Mouse (Mus musculus): ENCODE results near the gene 4430402I18Rik.

The 4430402I18Rik gene

GRCm38 (mm10) chr19:28969231-28969630 lies 1.6 kb upstream of the 4430402I18Rik start:
- DNase-seq (ENCODE audit: low read depth in 2 of 2, low spot score in 2 of 2) = no peak

GRCm38 (mm10) chr19:28968178-28968577 lies 578 bp upstream of the 4430402I18Rik start:
- DNase-seq (ENCODE audit: low read depth in 2 of 2, low spot score in 2 of 2) = no peak

- no peak for DNase-seq (ENCODE audit: low read depth in 2 of 2, low spot score in 2 of 2)
Measured at GRCm38 (mm10) chr19:28964552-28964903, 3.1 kb downstream of the 4430402I18Rik start.

GRCm38 (mm10) chr19:28963842-28964551 lies 3.6 kb downstream of the 4430402I18Rik start, which contains the start of gene Plpp6:
TSS of gene Plpp6 (plus strand) at chr19:28963953.
- peak; percentile 68 to 70 for DNase-seq (ENCODE audit: low read depth in 2 of 2, low spot score in 2 of 2)

GRCm38 (mm10) chr19:28963513-28963841 lies 4.1 kb downstream of the 4430402I18Rik start:
- no peak for DNase-seq (ENCODE audit: low read depth in 2 of 2, low spot score in 2 of 2)

GRCm38 (mm10) chr19:28963113-28963512 lies 4.5 kb downstream of the 4430402I18Rik start:
- DNase-seq (ENCODE audit: low read depth in 2 of 2, low spot score in 2 of 2) = no peak

- no peak for DNase-seq (ENCODE audit: low read depth in 2 of 2, low spot score in 2 of 2)
Measured at GRCm38 (mm10) chr19:28951251-28951650, 16.3 kb downstream of the 4430402I18Rik start.

- no peak for DNase-seq (ENCODE audit: low read depth in 2 of 2, low spot score in 2 of 2)
Measured at GRCm38 (mm10) chr19:28947311-28947710, 20.3 kb downstream of the 4430402I18Rik start.

- no peak for DNase-seq (ENCODE audit: low read depth in 2 of 2, low spot score in 2 of 2)
Measured at GRCm38 (mm10) chr19:28946782-28947181, 20.8 kb downstream of the 4430402I18Rik start.

GRCm38 (mm10) chr19:28941271-28941670 lies 26.3 kb downstream of the 4430402I18Rik start:
- DNase-seq (ENCODE audit: low read depth in 2 of 2, low spot score in 2 of 2) = no peak

GRCm38 (mm10) chr19:28940135-28940874 lies 27.3 kb downstream of the 4430402I18Rik start:
- no peak for DNase-seq (ENCODE audit: low read depth in 2 of 2, low spot score in 2 of 2)

- no peak for DNase-seq (ENCODE audit: low read depth in 2 of 2, low spot score in 2 of 2)
Measured at GRCm38 (mm10) chr19:28934897-28935296, 32.7 kb downstream of the 4430402I18Rik start.

GRCm38 (mm10) chr19:28929034-28929433 lies 38.6 kb downstream of the 4430402I18Rik start:
- DNase-seq (ENCODE audit: low read depth in 2 of 2, low spot score in 2 of 2) = no peak

- DNase-seq (ENCODE audit: low read depth in 2 of 2, low spot score in 2 of 2) = no peak
Measured at GRCm38 (mm10) chr19:28927396-28927795, 40.2 kb downstream of the 4430402I18Rik start.

GRCm38 (mm10) chr19:28926366-28926765 lies 41.2 kb downstream of the 4430402I18Rik start:
- no peak for DNase-seq (ENCODE audit: low read depth in 2 of 2, low spot score in 2 of 2)

GRCm38 (mm10) chr19:28917839-28918238 lies 49.8 kb downstream of the 4430402I18Rik start:
- no peak for DNase-seq (ENCODE audit: low read depth in 2 of 2, low spot score in 2 of 2)

GRCm38 (mm10) chr19:28916492-28916891 lies 51.1 kb downstream of the 4430402I18Rik start:
- DNase-seq (ENCODE audit: low read depth in 2 of 2, low spot score in 2 of 2) = no peak

GRCm38 (mm10) chr19:28915602-28916250 lies 51.9 kb downstream of the 4430402I18Rik start:
- DNase-seq (ENCODE audit: low read depth in 2 of 2, low spot score in 2 of 2) = no peak

GRCm38 (mm10) chr19:28914598-28914997 lies 53.0 kb downstream of the 4430402I18Rik start:
- DNase-seq (ENCODE audit: low read depth in 2 of 2, low spot score in 2 of 2) = no peak

GRCm38 (mm10) chr19:28908693-28909092 lies 58.9 kb downstream of the 4430402I18Rik start:
- DNase-seq (ENCODE audit: low read depth in 2 of 2, low spot score in 2 of 2) = no peak

GRCm38 (mm10) chr19:28908186-28908585 lies 59.4 kb downstream of the 4430402I18Rik start:
- no peak for DNase-seq (ENCODE audit: low read depth in 2 of 2, low spot score in 2 of 2)

- no peak for DNase-seq (ENCODE audit: low read depth in 2 of 2, low spot score in 2 of 2)
Measured at GRCm38 (mm10) chr19:28903536-28904119, 64.0 kb downstream of the 4430402I18Rik start.
